Mouse (Mus musculus) left cerebral cortex, adult 2 months (tissue): ENCODE measurements around the gene Pakap. TPM values are rescaled to one million over a fixed set of nuclear protein-coding genes. Genes with fewer than 3 reads are reported as not detected.

Experiments
- DNase-seq, 2 experiments: peaks; one replicate each; pipeline ENCODE4 v3.0.0; 2021 to 2022; ENCODE audit warnings: low spot score in 2 of 2, mixed read lengths in 1 of 2; ENCODE audit errors: extremely low spot score in 1 of 2
- H3K27ac ChIP-seq: fragments of 200-600 bp; 2 replicates; pipeline ENCODE4 v1.8.1; 2022
- H3K4me3 ChIP-seq: fragments of 200-600 bp; 2 replicates; pipeline ENCODE4 v1.8.1; 2022
- CTCF ChIP-seq: fragments of 200-600 bp; IDR thresholded peaks from 2 replicates; pipeline ENCODE4 v1.8.1; 2022; ENCODE audit warnings: antibody characterized with exemption, mild to moderate bottlenecking, moderate library complexity
- intact Hi-C: fragments of 180-260 bp; cut with DNase I; formaldehyde crosslinking; loops from one replicate; pipeline ENCODE4 v1.15.1; 2025
- total RNA-seq, 2 experiments: library from RNA; stranded (reverse); gene quantifications; 2 replicates each; pipeline ENCODE4 v1.2.3; 2021

Gene Pakap
- total RNA-seq, 2 experiments from 2014 or later = 19.8 to 20.4 TPM

DNA sequence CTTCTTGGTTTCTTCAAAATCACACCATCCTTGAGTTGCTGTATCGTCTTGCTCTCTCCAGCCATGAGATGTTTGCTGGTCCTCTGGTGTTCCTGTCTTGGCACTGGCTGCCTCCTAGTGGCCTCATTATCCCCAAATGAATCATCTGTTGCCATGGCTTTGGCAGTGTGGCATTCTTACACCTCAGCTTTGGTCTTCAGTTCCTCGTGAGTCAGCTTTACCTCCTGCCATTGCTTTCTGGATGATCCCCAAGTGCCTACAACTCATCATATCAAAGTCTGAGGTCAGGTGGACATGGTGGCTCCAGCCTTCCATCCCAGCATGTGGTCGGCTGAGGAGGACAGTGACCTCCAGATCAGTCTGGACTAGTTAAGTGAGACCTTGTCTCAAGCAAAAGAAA lies 98.1 kb downstream of the Pakap start:
- intact Hi-C loops = no loop called here
- TF ChIP-seq CTCF = no peak
- H3K4me3 ChIP-seq = no peak overlapping the region
- DNase-seq = no peak
- H3K27ac ChIP-seq = no peak overlapping the region

DNA sequence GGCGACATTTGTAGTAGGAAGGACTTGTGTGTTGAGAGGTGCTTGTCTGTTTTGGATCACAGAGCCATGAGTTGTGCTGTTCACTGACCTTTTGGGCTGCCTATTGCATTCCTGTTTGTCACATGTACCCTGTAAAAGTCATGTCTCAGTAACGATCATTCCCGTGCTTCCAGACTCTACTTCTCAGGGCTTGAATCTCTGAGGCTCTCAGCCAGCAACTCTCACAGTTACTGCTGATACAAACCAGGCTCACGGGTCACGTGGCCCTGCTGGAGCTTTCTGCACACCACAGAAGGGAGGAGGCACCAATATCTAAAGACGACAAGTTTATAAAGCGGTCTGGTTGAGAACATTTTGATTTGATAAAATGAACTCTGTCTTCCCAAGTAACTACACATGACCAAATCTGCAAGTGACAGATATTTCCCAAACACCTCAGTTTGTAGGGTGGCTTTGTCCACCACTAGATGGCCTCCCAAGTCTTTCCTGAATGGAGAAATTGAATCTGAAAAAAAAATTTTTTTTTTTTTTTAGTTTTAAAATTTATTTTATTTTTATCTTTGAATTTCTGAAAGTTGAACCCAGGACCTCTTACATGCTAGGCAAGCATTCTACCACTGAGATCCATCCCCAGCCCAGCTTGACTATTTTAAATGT lies 103.0 kb downstream of the Pakap start:
- no peak overlapping the region for H3K4me3 ChIP-seq
- peak; percentile 81 for TF ChIP-seq CTCF
- H3K27ac ChIP-seq = no peak overlapping the region
- DNase-seq = no peak
- intact Hi-C loops = loop anchor here (5.0 kb wide), 1 partner anchor 406 kb away; no protein-coding TSS in a partner anchor

DNA sequence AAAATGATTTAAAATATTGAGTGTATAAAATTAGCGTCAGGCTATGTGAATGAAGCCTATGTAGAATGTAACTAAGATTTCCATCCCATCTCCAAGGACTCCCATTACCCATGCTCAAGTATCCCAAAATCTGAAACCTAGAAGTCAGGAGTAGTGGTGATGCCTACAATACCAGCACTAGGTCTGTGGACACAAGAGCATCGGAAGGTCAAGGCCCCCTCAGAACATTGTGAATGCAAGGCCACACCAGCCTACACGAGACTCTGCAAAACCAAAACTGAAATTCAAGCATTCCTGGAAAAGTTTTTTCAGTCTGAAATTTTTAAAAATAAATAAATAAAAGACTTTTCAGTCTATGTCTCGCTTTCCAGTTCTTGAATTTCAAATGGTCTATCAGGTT lies 104.6 kb downstream of the Pakap start:
- intact Hi-C loops = loop anchor here (2.0 to 5.0 kb wide), 3 partner anchors 208 to 405 kb away; no protein-coding TSS in a partner anchor
- no peak for TF ChIP-seq CTCF

DNA sequence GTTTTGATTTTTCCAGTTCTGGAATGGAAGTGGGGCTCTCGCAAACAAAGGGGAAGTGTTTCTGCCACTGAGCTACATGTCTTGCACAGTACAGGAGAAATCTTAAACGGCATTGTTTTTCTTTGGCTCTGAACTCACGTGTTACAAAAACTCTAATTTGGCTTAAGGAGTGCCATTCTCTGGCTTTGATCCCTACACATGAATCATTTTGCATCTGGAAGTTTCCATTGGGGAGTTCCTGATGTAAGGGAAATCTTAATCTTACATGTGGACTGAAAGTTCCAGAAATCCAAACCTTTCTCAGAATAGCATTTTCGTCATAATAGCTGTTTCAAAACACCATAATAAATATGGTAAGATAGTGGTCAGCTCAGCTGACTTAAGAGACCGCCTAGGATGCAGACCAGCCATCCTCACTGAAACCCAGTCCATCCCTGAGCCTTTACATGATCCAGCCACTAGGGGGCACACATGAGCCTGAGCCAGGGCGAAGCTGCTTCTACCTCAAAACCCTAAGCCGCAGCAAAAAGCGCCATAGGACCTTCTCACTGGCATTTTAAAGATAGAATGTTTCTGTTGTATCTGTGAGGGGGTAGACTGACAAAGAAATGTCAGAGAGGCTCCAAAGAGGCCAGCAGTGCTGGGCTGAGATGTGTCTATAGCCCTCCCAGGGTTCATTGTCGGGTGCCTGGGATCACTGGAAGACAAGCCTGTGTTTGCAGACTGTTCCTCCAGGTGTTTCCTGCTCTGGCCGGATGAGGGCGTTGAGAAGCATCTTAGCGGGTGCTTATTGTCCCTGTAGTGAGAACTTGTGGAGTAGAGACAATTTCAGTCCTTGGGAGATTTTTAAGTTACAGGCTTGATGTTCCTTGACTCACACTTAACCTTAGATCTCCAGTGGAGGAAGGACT lies 105.3 kb downstream of the Pakap start:
- no peak overlapping the region for H3K4me3 ChIP-seq
- TF ChIP-seq CTCF = peak; percentile 99
- intact Hi-C loops = loop anchor here (1.0 to 5.0 kb wide), 4 partner anchors 115 to 404 kb away; no protein-coding TSS in a partner anchor
- H3K27ac ChIP-seq = peak overlapping the region; percentile 75; the same call in 1 of the 2 replicates
- DNase-seq = peak; percentile 82 to 91

More for the DNA sequence above, 104.6 kb downstream of the Pakap start:
- Histone ChIP-seq H3K27ac (no peak overlapping the region), H3K4me3 (no peak overlapping the region)
- no peak for DNase-seq

DNA sequence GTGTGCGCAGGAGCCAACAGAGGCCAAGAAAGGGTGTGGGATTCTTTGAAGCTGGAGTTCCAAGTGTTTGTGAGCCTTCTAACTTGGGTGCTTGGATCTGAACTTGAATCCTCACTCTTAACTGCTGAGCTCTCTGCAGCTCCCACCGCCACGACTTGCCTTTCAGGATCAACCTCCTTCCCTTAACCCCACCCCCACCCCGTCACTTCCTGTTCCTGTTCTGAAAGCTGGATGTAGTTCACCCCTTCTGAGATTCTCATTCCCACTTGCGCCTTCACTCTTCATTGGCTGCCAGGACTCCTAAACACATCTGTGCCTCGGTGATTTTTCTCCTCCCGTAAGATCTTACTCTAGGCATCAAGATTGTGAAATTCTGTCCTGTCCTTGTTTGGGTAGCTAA lies 106.4 kb downstream of the Pakap start:
- no peak for TF ChIP-seq CTCF
- intact Hi-C loops = loop anchor here (5.0 kb wide), 1 partner anchor 403 kb away; no protein-coding TSS in a partner anchor
- H3K4me3 ChIP-seq = no peak overlapping the region
- no peak overlapping the region for H3K27ac ChIP-seq
- DNase-seq = no peak

DNA sequence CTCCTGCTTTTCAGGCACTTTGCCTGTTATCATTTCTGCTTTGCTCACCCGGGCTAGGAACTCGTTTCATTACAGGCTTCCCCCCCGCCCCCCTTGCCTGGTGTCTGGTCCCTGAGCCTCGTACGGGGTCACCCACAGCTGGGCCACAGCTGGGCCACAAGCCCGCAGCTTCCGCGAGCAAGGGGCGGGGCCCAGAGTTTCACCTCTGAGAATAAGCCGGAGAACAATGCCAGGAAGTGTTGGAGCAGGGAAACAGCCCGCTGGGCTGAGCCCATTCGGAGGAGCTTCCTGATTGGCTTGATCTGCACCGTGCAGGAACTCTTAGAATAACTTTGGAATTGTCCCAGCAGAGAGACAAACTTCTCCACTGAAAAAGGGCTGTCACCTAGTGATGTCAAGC lies 107.4 kb downstream of the Pakap start:
- no peak for TF ChIP-seq CTCF
- no peak overlapping the region for H3K27ac ChIP-seq
- no peak for DNase-seq
- intact Hi-C loops = no loop called here
- no peak overlapping the region for H3K4me3 ChIP-seq

DNA sequence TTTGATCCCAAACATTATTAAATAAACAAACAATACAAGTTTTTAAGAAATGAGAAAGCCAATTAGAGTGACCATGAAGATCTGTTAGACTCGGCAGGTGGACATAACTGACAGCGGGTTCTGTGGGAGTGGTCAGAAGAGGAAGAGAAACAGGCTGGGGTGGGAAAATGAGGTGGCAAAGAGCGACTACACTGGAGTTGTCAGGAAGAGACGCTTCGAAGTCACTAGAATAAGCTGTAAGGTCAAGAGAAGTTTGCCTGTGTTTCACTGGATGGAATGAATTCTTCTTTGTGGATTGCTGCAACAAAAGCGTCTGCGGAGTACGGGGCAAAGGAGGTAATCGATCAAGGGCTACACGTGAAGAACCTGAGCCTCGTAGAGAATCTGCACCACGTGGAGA lies 109.9 kb downstream of the Pakap start:
- intact Hi-C loops = no loop called here
- Histone ChIP-seq H3K27ac (no peak overlapping the region), H3K4me3 (no peak overlapping the region)
- TF ChIP-seq CTCF = no peak
- no peak for DNase-seq

DNA sequence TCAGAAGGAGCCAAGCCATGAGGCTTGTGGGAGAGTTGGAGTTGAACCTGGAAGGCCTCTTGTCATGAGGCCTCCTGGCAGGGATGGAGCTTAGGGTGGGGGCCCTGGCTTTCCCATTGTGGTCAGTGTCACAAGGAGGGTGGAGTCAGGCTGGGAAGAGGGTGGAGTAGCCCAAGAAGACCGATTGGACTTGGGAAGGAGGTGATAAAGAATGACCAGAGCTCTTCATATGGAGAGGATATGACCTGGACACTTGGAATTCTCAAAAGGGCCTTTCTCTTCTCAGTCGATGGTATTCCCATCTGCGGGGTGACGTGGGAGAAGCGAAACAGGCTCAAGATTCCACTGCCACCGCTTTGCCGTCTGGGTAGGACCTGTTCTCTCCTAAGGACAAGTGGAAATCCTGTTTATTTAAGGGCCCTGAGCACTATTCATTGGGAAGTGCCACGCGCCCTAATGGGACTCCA lies 111.0 kb downstream of the Pakap start:
- intact Hi-C loops = no loop called here
- H3K27ac ChIP-seq = no peak overlapping the region
- no peak for TF ChIP-seq CTCF
- DNase-seq = no peak
- H3K4me3 ChIP-seq = no peak overlapping the region

DNA sequence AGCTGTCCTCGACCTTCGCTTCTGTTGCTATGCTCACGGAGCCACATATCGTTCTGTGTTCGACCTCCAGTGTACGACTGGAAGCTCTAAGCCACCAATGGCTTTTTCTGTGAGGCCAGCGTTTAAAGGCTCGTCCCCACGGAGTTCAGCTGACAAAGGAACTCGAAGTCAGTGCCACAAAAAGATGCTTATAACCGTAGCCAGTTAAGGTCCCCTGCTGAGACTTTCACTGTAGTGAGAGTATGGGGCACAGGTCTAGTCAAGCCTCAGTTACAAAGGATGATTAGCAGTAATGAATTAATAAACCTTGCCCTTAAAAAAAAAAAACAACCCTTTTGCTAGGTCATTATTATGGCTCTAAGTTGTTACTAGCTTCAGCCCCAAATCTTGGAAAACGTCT lies 112.2 kb downstream of the Pakap start:
- intact Hi-C loops = no loop called here
- Histone ChIP-seq H3K4me3 (no peak overlapping the region), H3K27ac (no peak overlapping the region)
- no peak for TF ChIP-seq CTCF
- DNase-seq = no peak

DNA sequence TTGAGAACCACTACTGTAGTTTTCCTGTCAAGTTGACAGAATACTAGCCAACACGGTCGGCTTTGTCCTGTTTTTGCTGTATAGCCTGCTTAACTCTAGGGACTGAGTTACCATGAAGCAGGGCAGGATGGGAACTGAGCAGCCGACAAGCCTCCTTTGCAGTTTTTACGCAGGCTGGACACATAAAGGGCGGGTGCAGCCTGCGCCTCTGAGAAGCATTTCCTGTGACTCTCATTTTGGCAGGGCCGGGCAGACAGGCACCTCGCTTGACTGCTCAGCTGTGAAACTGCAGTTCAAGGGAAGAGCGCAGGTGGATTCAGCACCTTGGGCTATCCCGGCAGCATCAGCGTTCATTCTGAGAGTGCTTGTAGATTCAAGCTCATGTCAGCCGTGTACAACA lies 113.5 kb downstream of the Pakap start:
- Histone ChIP-seq H3K4me3 (no peak overlapping the region), H3K27ac (no peak overlapping the region; the same call in 1 of the 2 replicates)
- TF ChIP-seq CTCF = no peak
- intact Hi-C loops = no loop called here
- DNase-seq = no peak

DNA sequence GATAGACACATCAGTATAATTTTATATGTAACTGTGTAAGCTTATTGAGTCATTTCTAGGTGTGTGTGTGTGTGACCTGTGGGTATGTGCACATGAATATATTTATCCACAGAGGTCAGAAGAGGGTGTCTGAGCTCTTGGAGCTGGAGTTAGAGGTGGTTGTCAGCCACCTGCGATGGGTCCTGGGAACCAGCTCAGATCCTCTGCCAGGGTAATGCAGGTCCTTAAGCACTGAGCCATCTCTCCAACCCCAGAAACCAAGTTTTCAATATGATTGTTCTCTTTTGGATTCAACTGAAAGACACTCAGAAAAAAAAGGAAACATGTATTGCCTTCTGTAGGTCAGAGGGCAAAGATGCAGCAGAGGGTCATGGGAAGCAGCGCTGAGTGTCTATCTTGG lies 114.4 kb downstream of the Pakap start:
- intact Hi-C loops = no loop called here
- Histone ChIP-seq H3K27ac (peak overlapping the region; percentile 15; the same call in 1 of the 2 replicates), H3K4me3 (no peak overlapping the region)
- TF ChIP-seq CTCF = no peak
- no peak for DNase-seq

DNA sequence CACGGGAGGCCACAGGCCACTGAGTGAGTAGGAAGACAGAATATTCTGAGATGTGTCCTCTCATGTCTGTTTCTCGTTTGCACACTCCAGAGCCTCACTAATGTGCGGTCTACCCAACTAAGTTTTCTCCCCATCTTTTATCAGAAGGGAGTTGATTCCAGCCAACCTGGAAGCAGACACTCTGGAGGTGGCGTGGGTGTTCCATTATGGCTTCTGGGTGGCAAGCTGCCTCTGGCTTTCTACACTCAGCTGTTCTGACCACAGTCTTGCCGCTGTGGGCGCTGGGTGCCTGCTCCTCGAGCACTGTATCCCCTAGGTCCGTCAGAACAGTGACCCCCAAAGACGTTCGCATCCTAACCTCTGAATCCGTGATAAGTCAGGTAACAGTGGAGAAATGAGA lies 115.0 kb downstream of the Pakap start:
- intact Hi-C loops = no loop called here
- DNase-seq = peak in 1 of 2 experiments; percentile 41
- Histone ChIP-seq H3K4me3 (no peak overlapping the region), H3K27ac (peak overlapping the region; percentile 15; the same call in 1 of the 2 replicates)
- no peak for TF ChIP-seq CTCF
